In the genomic region with DNA sequence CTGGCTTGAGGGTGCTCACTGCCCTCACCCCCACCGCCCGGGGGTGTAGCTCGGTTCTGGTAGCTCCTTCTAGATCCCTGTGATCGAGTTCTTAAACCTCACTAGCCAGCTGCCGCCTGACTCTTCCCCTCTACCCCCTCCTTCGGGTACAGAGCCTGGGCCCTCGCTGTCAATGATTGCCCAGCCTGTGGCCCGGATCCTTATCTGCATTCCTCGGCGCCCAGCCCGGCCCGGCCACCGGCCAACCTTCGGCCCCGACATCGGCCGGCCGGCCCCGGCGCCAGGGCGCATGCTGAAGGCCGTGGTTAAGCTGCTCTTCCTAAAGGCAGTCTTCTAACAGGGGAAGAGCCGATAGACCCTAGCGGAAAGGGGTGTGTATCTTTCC, we compare ENCODE assay signal across 8 mouse cellular contexts. TPM values are rescaled to one million over a fixed set of nuclear protein-coding genes. Genes with fewer than 3 reads are reported as not detected.
A peak's percentile ranks its signal among the peaks of the same experiment; 100 is the strongest.
DNase-seq lines count a peak whose midpoint lies in the region; ATAC-seq and TF ChIP-seq lines count a peak whose summit lies in the region.
"Had no signal": no experiment of that assay in that cellular context is flagged by ENCODE, and none has a peak within 500 bp of the region (broad histone marks: within the 10 kb centered on the region; RNA-seq: fewer than 3 reads in every experiment).

No protein-coding gene starts in this region.

- no peak overlapping the region for H3K27ac ChIP-seq in hindbrain, embryonic 16.5 days (ENCODE audit: low read depth, low read length)
- H3K27ac ChIP-seq in liver, embryonic 12.5 days, result no peak overlapping the region
- peak overlapping the region; percentile 78; the same call in 1 of the 2 replicates for H3K27ac ChIP-seq in stomach, embryonic 15.5 days
- H3K27ac ChIP-seq: macrophage had no signal

- H3K4me1 ChIP-seq in hindbrain, embryonic 16.5 days (ENCODE audit: control insufficient read depth, insufficient read depth, low read depth, low read length), result peaks cover 32% of the 10 kb centered on the region
- H3K4me1 ChIP-seq in liver, embryonic 12.5 days, result peaks cover 7% of the 10 kb centered on the region; the same call in 1 of the 2 replicates
- H3K4me1 ChIP-seq in stomach, embryonic 15.5 days, result peaks cover 29% of the 10 kb centered on the region

- POLR2A ChIA-PET in Patski (lab: Charles Lee), result no interaction called here

- in situ Hi-C loops in Patski (cut with MboI; ENCODE audit: low pct_unique_long_range_greater_than_20kb), result loop anchor here (5.0 to 10.0 kb wide), 2 partner anchors 68 to 315 kb away; a partner anchor contains a TSS

- H3K4me2 ChIP-seq in hindbrain, embryonic 16.5 days (ENCODE audit: low read length), result peak overlapping the region; percentile 67; the same call in 1 of the 2 replicates
- peak overlapping the region; percentile 51 for H3K4me2 ChIP-seq in liver, embryonic 12.5 days
- H3K4me2 ChIP-seq in stomach, embryonic 15.5 days, result peak overlapping the region; percentile 19; the same call in 1 of the 2 replicates

- H3K27me3 ChIP-seq in Patski, result peaks cover 81% of the 10 kb centered on the region
- peaks cover 80% of the 10 kb centered on the region for H3K27me3 ChIP-seq in hindbrain, embryonic 16.5 days (replicated peaks; ENCODE audit: control insufficient read depth, insufficient read depth, low read length)
- H3K27me3 ChIP-seq in liver, embryonic 12.5 days (replicated peaks), result peaks cover 93% of the 10 kb centered on the region
- peaks cover 81% of the 10 kb centered on the region for H3K27me3 ChIP-seq in stomach, embryonic 15.5 days (replicated peaks)

- no peak for DNase-seq in Patski (ENCODE audit: low read depth, low spot score)
- peak; percentile 49 for DNase-seq in adrenal gland, postnatal 25 days
- DNase-seq in natural killer cell, adult 2 months (ENCODE audit: low spot score in 2 of 2), result no peak

- no peak overlapping the region for H3K9ac ChIP-seq in hindbrain, embryonic 16.5 days (ENCODE audit: low read depth, low read length)
- 0 out of 2 replicates have a peak overlapping the region, but pooled peaks have one; percentile 17 for H3K9ac ChIP-seq in liver, embryonic 12.5 days
- H3K9ac ChIP-seq in stomach, embryonic 15.5 days, result peak overlapping the region; percentile 9; the same call in 1 of the 2 replicates

- ATAC-seq in Patski, result peak; percentile 48
- no peak for ATAC-seq in hindbrain, embryonic 16.5 days
- ATAC-seq in liver, embryonic 12.5 days, result peak; percentile 52
- ATAC-seq in stomach, embryonic 15.5 days (ENCODE audit: insufficient read depth, low FRiP score, low read depth), result no peak; the same call in 1 of the 2 replicates
- no peak for ATAC-seq in megakaryocyte-erythroid progenitor cell, adult 5-6 weeks (replicated peaks; ENCODE audit: low FRiP score, low TSS enrichment, poor library complexity, severe bottlenecking)

- TF ChIP-seq CTCF in Patski (IDR thresholded peaks at IDR 0.05), result no peak

- H3K9me3 ChIP-seq in hindbrain, embryonic 16.5 days (ENCODE audit: control insufficient read depth, low read length), result no peaks in the 10 kb centered on the region
- H3K9me3 ChIP-seq in liver, embryonic 12.5 days (replicated peaks), result no peaks in the 10 kb centered on the region
- H3K9me3 ChIP-seq in stomach, embryonic 15.5 days, result no peaks in the 10 kb centered on the region

- CTCF ChIA-PET in Patski (lab: Charles Lee), result interaction anchor here (0.9 to 1.7 kb wide), 5 partner anchors 13 to 304 kb away, joined by 3 to 6 read pairs (median 3); no protein-coding TSS in a partner anchor

- H3K36me3 ChIP-seq in hindbrain, embryonic 16.5 days (ENCODE audit: control insufficient read depth, insufficient read depth, low read length), result no peaks in the 10 kb centered on the region
- H3K36me3 ChIP-seq in liver, embryonic 12.5 days, result 0 out of 2 replicates have a peak, but pooled peaks cover 7% of the 10 kb centered on the region
- H3K36me3 ChIP-seq in stomach, embryonic 15.5 days, result no peaks in the 10 kb centered on the region

- no peak overlapping the region; the same call in 1 of the 2 replicates for H3K4me3 ChIP-seq in hindbrain, embryonic 16.5 days (ENCODE audit: low read length)
- peak overlapping the region; percentile 48 for H3K4me3 ChIP-seq in liver, embryonic 12.5 days
- H3K4me3 ChIP-seq in stomach, embryonic 15.5 days (replicated peaks), result peak overlapping the region; percentile 49

- 3% methylated on average over 24 of the region's 24 CpGs for WGBS in hindbrain, embryonic 16.5 days
- WGBS in liver, embryonic 12.5 days (ENCODE audit: insufficient replicate concordance), result 4% methylated on average over 24 of the region's 24 CpGs
- WGBS in stomach, embryonic 15.5 days, result 3% methylated on average over 24 of the region's 24 CpGs

RNA-seq across cellular contexts. Expression of a gene that starts 1.8 kb away (rescaled TPM):
- 0.13 TPM for polyA plus RNA-seq in Patski (2021)
- total RNA-seq in adrenal gland, postnatal 25 days (2021), result 0.24 TPM in 1 of 2 replicates, not detected in the other
- polyA plus RNA-seq in hindbrain, embryonic 16.5 days (2015; fragmentation: Nextera tagmentation; extraction: Ambion mirVana), result 0.25 and 0.30 TPM in 2 replicates
- polyA plus RNA-seq in liver, embryonic 12.5 days (2016; fragmentation: Nextera tagmentation; extraction: Ambion mirVana), result 2.9 and 3.0 TPM in 2 replicates
- polyA plus RNA-seq in stomach, embryonic 15.5 days (2015; fragmentation: Nextera tagmentation; extraction: Ambion mirVana), result 24.3 and 31.0 TPM in 2 replicates
- total RNA-seq in megakaryocyte-erythroid progenitor cell, adult 5-6 weeks (2014; fragmentation: Nextera tagmentation), result not detected in 2 replicates
- total RNA-seq in megakaryocyte-erythroid progenitor cell, adult 5-6 weeks (2017), result 0.80 TPM in 1 of 2 replicates, not detected in the other

RNA-seq across cellular contexts. Expression of a gene that starts 14.3 kb away (rescaled TPM):
- not detected for polyA plus RNA-seq in Patski (2021)
- total RNA-seq in adrenal gland, postnatal 25 days (2021), result 0.06 TPM in 1 of 2 replicates, not detected in the other
- polyA plus RNA-seq in hindbrain, embryonic 16.5 days (2015; fragmentation: Nextera tagmentation; extraction: Ambion mirVana), result 1.1 and 1.6 TPM in 2 replicates
- polyA plus RNA-seq in liver, embryonic 12.5 days (2016; fragmentation: Nextera tagmentation; extraction: Ambion mirVana), result not detected in 2 replicates
- 0.06 TPM in 1 of 2 replicates, not detected in the other for polyA plus RNA-seq in stomach, embryonic 15.5 days (2015; fragmentation: Nextera tagmentation; extraction: Ambion mirVana)
- total RNA-seq in megakaryocyte-erythroid progenitor cell, adult 5-6 weeks (2014; fragmentation: Nextera tagmentation), result not detected in 2 replicates
- not detected in 2 replicates for total RNA-seq in megakaryocyte-erythroid progenitor cell, adult 5-6 weeks (2017)
- polyA plus RNA-seq: macrophage had no signal

RNA-seq across cellular contexts. Expression of a gene that starts 56.7 kb away (rescaled TPM):
- polyA plus RNA-seq in Patski (2021), result not detected
- 2.2 TPM in 1 of 2 replicates, not detected in the other for total RNA-seq in adrenal gland, postnatal 25 days (2021)
- polyA plus RNA-seq in hindbrain, embryonic 16.5 days (2015; fragmentation: Nextera tagmentation; extraction: Ambion mirVana), result 1.4 and 2.1 TPM in 2 replicates
- polyA plus RNA-seq in liver, embryonic 12.5 days (2016; fragmentation: Nextera tagmentation; extraction: Ambion mirVana), result not detected in 2 replicates
- polyA plus RNA-seq in stomach, embryonic 15.5 days (2015; fragmentation: Nextera tagmentation; extraction: Ambion mirVana), result 2.2 and 3.9 TPM in 2 replicates
- total RNA-seq in megakaryocyte-erythroid progenitor cell, adult 5-6 weeks (2014; fragmentation: Nextera tagmentation), result not detected in 2 replicates
- total RNA-seq in megakaryocyte-erythroid progenitor cell, adult 5-6 weeks (2017), result not detected in 2 replicates
- polyA plus RNA-seq: macrophage had no signal

Comparison
In these comparisons a context has a peak if more than half of its experiments do, and no peak if none do; other contexts are left out.
1. ATAC-seq: peak in Patski (single experiment) and liver, embryonic 12.5 days (single experiment); none in hindbrain, embryonic 16.5 days (single experiment), stomach, embryonic 15.5 days (single experiment) and megakaryocyte-erythroid progenitor cell, adult 5-6 weeks (single experiment).
2. Peak in every context shown above with its lines, with median percentiles within 50 percentile points of each other: H3K4me2 ChIP-seq.